Mouse (Mus musculus): Measurements from ENCODE around the gene Golt1b. TPM values are rescaled to one million over a fixed set of nuclear protein-coding genes. Genes with fewer than 3 reads are reported as not detected.

Golt1b gene
- polyA plus RNA-seq, 1 experiment from 2014 or later = 68.6 TPM

DNA sequence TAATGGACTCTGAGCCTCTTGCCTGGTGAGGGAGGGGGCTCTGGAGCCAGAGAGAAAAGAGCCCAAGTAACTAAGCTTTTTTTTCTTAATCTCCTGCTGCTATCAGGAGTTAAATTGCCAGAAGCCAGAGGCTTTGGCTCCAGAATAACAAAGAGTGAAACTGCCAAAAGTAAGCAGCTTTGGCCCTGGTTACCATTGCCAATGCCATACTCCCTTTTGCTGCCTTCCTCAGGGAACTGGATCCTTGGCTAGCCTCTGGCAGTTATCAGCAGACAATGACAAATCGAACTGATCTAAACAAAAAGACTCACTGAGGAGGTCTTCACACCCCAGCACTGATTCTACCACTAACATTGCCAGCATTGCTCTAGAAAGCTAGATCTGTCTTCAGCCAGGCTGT, 24.1 kb downstream of the Golt1b start:
- Histone ChIP-seq H3K27me3 (replicated peaks; ENCODE audit: control insufficient read depth, insufficient read depth, low read length) (peaks cover 11% of the 10 kb centered on the region), H3K36me3 (ENCODE audit: control insufficient read depth, insufficient read depth, low read length) (no peaks in the 10 kb centered on the region), H3K4me2 (ENCODE audit: low read length) (no peak overlapping the region), H3K4me3 (ENCODE audit: low read length) (no peak overlapping the region), H3K9me3 (ENCODE audit: control insufficient read depth, low read length) (no peaks in the 10 kb centered on the region), H3K4me1 (ENCODE audit: control insufficient read depth, insufficient read depth, low read depth, low read length) (peaks cover 5% of the 10 kb centered on the region), H3K9ac (ENCODE audit: low read depth, low read length) (no peak overlapping the region), H3K27ac (ENCODE audit: low read depth, low read length) (no peak overlapping the region)
- ATAC-seq = peak; percentile 72
- 25% methylated on average over 1 of the region's 1 CpGs for WGBS

DNA sequence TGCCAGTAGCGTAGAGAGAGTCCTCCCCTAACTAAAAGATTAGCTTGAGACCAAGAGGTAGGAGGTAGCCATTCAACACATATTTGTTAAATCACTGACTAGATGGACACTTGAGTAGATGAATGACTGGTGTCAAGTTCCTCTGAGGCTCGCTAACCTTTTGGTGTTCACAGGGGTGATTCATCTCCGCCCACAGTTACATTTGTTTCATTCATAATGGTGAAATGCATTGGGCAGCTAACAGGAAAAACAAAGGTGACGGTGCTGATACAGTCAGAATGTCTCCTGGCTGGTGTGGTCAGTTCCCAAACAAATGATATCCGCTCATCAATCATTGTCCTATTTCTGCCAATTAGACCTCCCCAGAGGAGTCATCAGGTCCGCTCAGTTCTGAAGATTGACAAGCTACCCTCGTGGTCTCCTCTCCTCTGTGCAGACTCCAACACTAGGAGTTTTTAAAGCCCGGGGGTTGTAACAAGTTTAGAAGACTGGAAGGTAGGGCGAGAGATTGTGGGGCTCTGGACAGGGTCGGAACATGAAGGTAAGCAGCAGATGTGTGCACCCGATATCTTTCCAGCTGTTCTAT, 26.0 kb downstream of the Golt1b start, which contains the start of gene Spx:
Gene Spx (plus strand): TSS at position 536 of the 586 bp plus-strand sequence.
- H3K27ac ChIP-seq (ENCODE audit: low read depth, low read length) = no peak within 1 kb of the TSS
- no peaks in the 10 kb centered on the region for H3K36me3 ChIP-seq (ENCODE audit: control insufficient read depth, insufficient read depth, low read length)
- peaks cover 5% of the 10 kb centered on the region for H3K4me1 ChIP-seq (ENCODE audit: control insufficient read depth, insufficient read depth, low read depth, low read length)
- WGBS = 63% methylated on average over 11 of the region's 11 CpGs
- peak within 1 kb of the TSS; percentile 84 for H3K4me2 ChIP-seq (ENCODE audit: low read length)
- no peaks in the 10 kb centered on the region for H3K9me3 ChIP-seq (ENCODE audit: control insufficient read depth, low read length)
- peaks cover 11% of the 10 kb centered on the region for H3K27me3 ChIP-seq (replicated peaks; ENCODE audit: control insufficient read depth, insufficient read depth, low read length)
- H3K9ac ChIP-seq (ENCODE audit: low read depth, low read length) = no peak within 1 kb of the TSS
- 0 out of 2 replicates have a peak within 1 kb of the TSS, but pooled peaks have one; percentile 2 for H3K4me3 ChIP-seq (ENCODE audit: low read length)
- no peak for ATAC-seq

GRCm38 (mm10) chr6:142413845-142414244, 26.8 kb downstream of the Golt1b start:
- Histone ChIP-seq H3K4me3 (ENCODE audit: low read length) (0 out of 2 replicates have a peak overlapping the region, but pooled peaks have one; percentile 2), H3K9ac (ENCODE audit: low read depth, low read length) (no peak overlapping the region)

GRCm38 (mm10) chr6:142414597-142414996, 27.6 kb downstream of the Golt1b start:
- peak overlapping the region; percentile 60 for H3K9ac ChIP-seq (ENCODE audit: low read depth, low read length)
- 3% methylated on average over 24 of the region's 24 CpGs for WGBS
- H3K27ac ChIP-seq (ENCODE audit: low read depth, low read length) = no peak overlapping the region
- H3K36me3 ChIP-seq (ENCODE audit: control insufficient read depth, insufficient read depth, low read length) = no peaks in the 10 kb centered on the region
- peaks cover 11% of the 10 kb centered on the region for H3K27me3 ChIP-seq (replicated peaks; ENCODE audit: control insufficient read depth, insufficient read depth, low read length)
- peaks cover 5% of the 10 kb centered on the region for H3K4me1 ChIP-seq (ENCODE audit: control insufficient read depth, insufficient read depth, low read depth, low read length)
- H3K4me3 ChIP-seq (ENCODE audit: low read length) = peak overlapping the region; percentile 47
- H3K9me3 ChIP-seq (ENCODE audit: control insufficient read depth, low read length) = no peaks in the 10 kb centered on the region
- H3K4me2 ChIP-seq (ENCODE audit: low read length) = peak overlapping the region; percentile 84
- peak; percentile 54 for ATAC-seq

More at GRCm38 (mm10) chr6:142413845-142414244, 26.8 kb downstream of the Golt1b start:
- peak overlapping the region; percentile 84 for H3K4me2 ChIP-seq (ENCODE audit: low read length)
- WGBS = 13% methylated on average over 12 of the region's 12 CpGs
- 0 out of 2 replicates have a peak, but pooled peaks have one; percentile 18 for ATAC-seq
- no peaks in the 10 kb centered on the region for H3K36me3 ChIP-seq (ENCODE audit: control insufficient read depth, insufficient read depth, low read length)
- H3K4me1 ChIP-seq (ENCODE audit: control insufficient read depth, insufficient read depth, low read depth, low read length) = peaks cover 5% of the 10 kb centered on the region
- no peak overlapping the region for H3K27ac ChIP-seq (ENCODE audit: low read depth, low read length)
- no peaks in the 10 kb centered on the region for H3K9me3 ChIP-seq (ENCODE audit: control insufficient read depth, low read length)
- peaks cover 11% of the 10 kb centered on the region for H3K27me3 ChIP-seq (replicated peaks; ENCODE audit: control insufficient read depth, insufficient read depth, low read length)

DNA sequence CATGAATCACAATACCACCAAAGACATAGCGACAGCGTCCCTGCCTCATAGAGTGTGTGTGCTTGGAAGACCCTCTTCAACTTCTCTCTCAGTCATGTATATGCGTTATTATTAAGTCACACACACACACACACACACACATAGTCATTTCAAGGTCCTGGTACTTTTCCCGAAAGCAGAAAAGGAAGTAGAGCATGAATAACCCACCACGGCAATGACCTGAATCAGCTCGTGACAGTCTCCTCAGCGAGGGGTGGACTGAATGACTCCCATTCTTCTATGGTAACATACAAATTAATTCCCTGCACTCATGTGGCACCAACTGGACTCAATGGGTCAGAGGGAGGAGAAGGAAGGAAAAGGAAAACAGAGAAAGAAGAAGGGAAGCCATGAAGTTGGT, 38.0 kb downstream of the Golt1b start:
- Histone ChIP-seq H3K9me3 (ENCODE audit: control insufficient read depth, low read length) (no peaks in the 10 kb centered on the region), H3K27me3 (replicated peaks; ENCODE audit: control insufficient read depth, insufficient read depth, low read length) (no peaks in the 10 kb centered on the region), H3K36me3 (ENCODE audit: control insufficient read depth, insufficient read depth, low read length) (no peaks in the 10 kb centered on the region), H3K4me2 (ENCODE audit: low read length) (no peak overlapping the region), H3K9ac (ENCODE audit: low read depth, low read length) (no peak overlapping the region), H3K4me1 (ENCODE audit: control insufficient read depth, insufficient read depth, low read depth, low read length) (no peaks in the 10 kb centered on the region), H3K27ac (ENCODE audit: low read depth, low read length) (no peak overlapping the region), H3K4me3 (ENCODE audit: low read length) (no peak overlapping the region)
- 70% methylated on average over 7 of the region's 7 CpGs for WGBS
- ATAC-seq = no peak

- no peak for ATAC-seq
- Histone ChIP-seq H3K4me2 (ENCODE audit: low read length) (no peak overlapping the region), H3K9me3 (ENCODE audit: control insufficient read depth, low read length) (no peaks in the 10 kb centered on the region), H3K27ac (ENCODE audit: low read depth, low read length) (no peak overlapping the region), H3K4me3 (ENCODE audit: low read length) (no peak overlapping the region), H3K4me1 (ENCODE audit: control insufficient read depth, insufficient read depth, low read depth, low read length) (no peaks in the 10 kb centered on the region), H3K27me3 (replicated peaks; ENCODE audit: control insufficient read depth, insufficient read depth, low read length) (no peaks in the 10 kb centered on the region), H3K9ac (ENCODE audit: low read depth, low read length) (no peak overlapping the region), H3K36me3 (ENCODE audit: control insufficient read depth, insufficient read depth, low read length) (no peaks in the 10 kb centered on the region)
These were observed 42.1 kb downstream of the Golt1b start for GRCm38 (mm10) chr6:142429072-142429471.

- no peak overlapping the region for H3K4me2 ChIP-seq (ENCODE audit: low read length)
- no peaks in the 10 kb centered on the region for H3K36me3 ChIP-seq (ENCODE audit: control insufficient read depth, insufficient read depth, low read length)
- H3K9me3 ChIP-seq (ENCODE audit: control insufficient read depth, low read length) = no peaks in the 10 kb centered on the region
- no peak for ATAC-seq
- no peak overlapping the region for H3K9ac ChIP-seq (ENCODE audit: low read depth, low read length)
- no peaks in the 10 kb centered on the region for H3K27me3 ChIP-seq (replicated peaks; ENCODE audit: control insufficient read depth, insufficient read depth, low read length)
- no peaks in the 10 kb centered on the region for H3K4me1 ChIP-seq (ENCODE audit: control insufficient read depth, insufficient read depth, low read depth, low read length)
- H3K4me3 ChIP-seq (ENCODE audit: low read length) = no peak overlapping the region
- H3K27ac ChIP-seq (ENCODE audit: low read depth, low read length) = no peak overlapping the region
- 76% methylated on average over 12 of the region's 12 CpGs for WGBS
These were observed 64.4 kb downstream of the Golt1b start for GRCm38 (mm10) chr6:142451381-142451780.

GRCm38 (mm10) chr6:142453311-142453710, 66.3 kb downstream of the Golt1b start:
- 89% methylated on average over 2 of the region's 2 CpGs for WGBS
- Histone ChIP-seq H3K4me1 (ENCODE audit: control insufficient read depth, insufficient read depth, low read depth, low read length) (no peaks in the 10 kb centered on the region), H3K27ac (ENCODE audit: low read depth, low read length) (no peak overlapping the region), H3K9ac (ENCODE audit: low read depth, low read length) (no peak overlapping the region), H3K27me3 (replicated peaks; ENCODE audit: control insufficient read depth, insufficient read depth, low read length) (no peaks in the 10 kb centered on the region), H3K36me3 (ENCODE audit: control insufficient read depth, insufficient read depth, low read length) (no peaks in the 10 kb centered on the region), H3K4me2 (ENCODE audit: low read length) (no peak overlapping the region), H3K4me3 (ENCODE audit: low read length) (no peak overlapping the region), H3K9me3 (ENCODE audit: control insufficient read depth, low read length) (no peaks in the 10 kb centered on the region)
- ATAC-seq = no peak

Measured in hindbrain, embryonic 16.5 days (tissue).